Mouse (Mus musculus) gastrocnemius, adult 8-10 months (tissue): Measurements from ENCODE around the gene Sf3b3. TPM values are rescaled to one million over a fixed set of nuclear protein-coding genes. Genes with fewer than 3 reads are reported as not detected.

Experiments
- DNase-seq, 2 experiments: peaks; one replicate each; pipeline ENCODE4 v3.0.0; 2022; ENCODE audit warnings: low spot score in 2 of 2
- total RNA-seq, 4 experiments: library from RNA; stranded (reverse); gene quantifications; 2 replicates each; pipeline ENCODE4 v1.2.4; 2022

Gene Sf3b3
- total RNA-seq, 4 experiments from 2014 or later, result 14.1 to 19.3 (median 14.3) TPM

GRCm38 (mm10) chr8:110847645-110848495 is 1.3 kb upstream of the Sf3b3 start:
- no peak for DNase-seq

GRCm38 (mm10) chr8:110847171-110847549 is 573 bp upstream of the Sf3b3 start:
- no peak for DNase-seq

GRCm38 (mm10) chr8:110845821-110846404 is 674 bp downstream of the Sf3b3 start:
- DNase-seq, result no peak

- DNase-seq, result no peak
These were observed 1.6 kb downstream of the Sf3b3 start for GRCm38 (mm10) chr8:110844941-110845340.

- DNase-seq, result no peak
These were observed 3.4 kb downstream of the Sf3b3 start for GRCm38 (mm10) chr8:110843207-110843606.

- no peak for DNase-seq
These were observed 4.5 kb downstream of the Sf3b3 start for GRCm38 (mm10) chr8:110842012-110842574.

- DNase-seq, result no peak
These were observed 14.6 kb downstream of the Sf3b3 start for GRCm38 (mm10) chr8:110831956-110832355.

GRCm38 (mm10) chr8:110828511-110828910 is 18.1 kb downstream of the Sf3b3 start:
- DNase-seq, result no peak

- no peak for DNase-seq
These were observed 21.7 kb downstream of the Sf3b3 start for GRCm38 (mm10) chr8:110824861-110825260.

GRCm38 (mm10) chr8:110821960-110822359 is 24.6 kb downstream of the Sf3b3 start:
- DNase-seq, result no peak

GRCm38 (mm10) chr8:110820257-110820656 is 26.3 kb downstream of the Sf3b3 start:
- no peak for DNase-seq

GRCm38 (mm10) chr8:110818593-110818992 is 28.0 kb downstream of the Sf3b3 start:
- no peak for DNase-seq

- no peak for DNase-seq
These were observed 29.6 kb downstream of the Sf3b3 start for GRCm38 (mm10) chr8:110816990-110817389.

GRCm38 (mm10) chr8:110815308-110815707 is 31.3 kb downstream of the Sf3b3 start:
- DNase-seq, result no peak

GRCm38 (mm10) chr8:110813081-110813812 is 33.3 kb downstream of the Sf3b3 start:
- DNase-seq, result no peak

- DNase-seq, result no peak
These were observed 34.1 kb downstream of the Sf3b3 start for GRCm38 (mm10) chr8:110812349-110813080.

GRCm38 (mm10) chr8:110811793-110812192 is 34.8 kb downstream of the Sf3b3 start:
- DNase-seq, result no peak

- DNase-seq, result no peak
These were observed 35.5 kb downstream of the Sf3b3 start for GRCm38 (mm10) chr8:110811116-110811515.

- DNase-seq, result no peak
These were observed 36.0 kb downstream of the Sf3b3 start for GRCm38 (mm10) chr8:110810481-110811065.

- no peak for DNase-seq
These were observed 36.8 kb downstream of the Sf3b3 start for GRCm38 (mm10) chr8:110809831-110810230.
